Mouse (Mus musculus) testis, adult 2 months (tissue): ENCODE measurements around the gene Yrdc. TPM values are rescaled to one million over a fixed set of nuclear protein-coding genes. Genes with fewer than 3 reads are reported as not detected.

ENCODE experiments used
- H3K27ac ChIP-seq: fragments of 200-500 bp; 2 replicates; pipeline ENCODE4 v1.5.1; 2012; ENCODE audit warnings: low read depth, low read length; ENCODE audit not compliant: control insufficient read depth, insufficient read depth
- H3K27me3 ChIP-seq: fragments of 200-500 bp; 2 replicates; pipeline ENCODE4 v1.6.1; 2012; ENCODE audit warnings: mild to moderate bottlenecking, low read length, moderate library complexity; ENCODE audit not compliant: control insufficient read depth, insufficient read depth
- H3K36me3 ChIP-seq: fragments of 200-500 bp; 2 replicates; pipeline ENCODE4 v1.6.1; 2012; ENCODE audit warnings: mild to moderate bottlenecking, low read length; ENCODE audit not compliant: control insufficient read depth, insufficient read depth
- H3K4me1 ChIP-seq: fragments of 200-500 bp; 2 replicates; pipeline ENCODE4 v1.6.1; 2012; ENCODE audit warnings: low read length; ENCODE audit not compliant: control insufficient read depth, insufficient read depth
- H3K4me3 ChIP-seq: fragments of 200-500 bp; 2 replicates; pipeline ENCODE4 v1.5.1; 2012; ENCODE audit warnings: low read depth, mild to moderate bottlenecking, low read length, moderate library complexity, mixed read lengths; ENCODE audit not compliant: control insufficient read depth
- CTCF ChIP-seq: fragments of 200-500 bp; IDR thresholded peaks from 2 replicates; pipeline ENCODE4 v1.5.1; 2012; ENCODE audit warnings: low read depth, mild to moderate bottlenecking, inconsistent platforms, low read length, moderate library complexity; ENCODE audit not compliant: control insufficient read depth, insufficient read depth, insufficient replicate concordance
- POLR2A ChIP-seq: fragments of 200-500 bp; IDR thresholded peaks from 2 replicates; pipeline ENCODE4 v1.6.1; 2012; ENCODE audit warnings: low read depth, mild to moderate bottlenecking, inconsistent platforms, low read length, moderate library complexity; ENCODE audit not compliant: control insufficient read depth
- polyA plus RNA-seq: library from polyadenylated mRNA; depleted of rRNA; stranded (reverse); fragments of >200 nt; gene quantifications from 2 replicates; pipeline ENCODE4 v1.2.3, GENCODE M21; 2012

Gene Yrdc
- polyA plus RNA-seq, 1 experiment: 54.1 TPM

DNA sequence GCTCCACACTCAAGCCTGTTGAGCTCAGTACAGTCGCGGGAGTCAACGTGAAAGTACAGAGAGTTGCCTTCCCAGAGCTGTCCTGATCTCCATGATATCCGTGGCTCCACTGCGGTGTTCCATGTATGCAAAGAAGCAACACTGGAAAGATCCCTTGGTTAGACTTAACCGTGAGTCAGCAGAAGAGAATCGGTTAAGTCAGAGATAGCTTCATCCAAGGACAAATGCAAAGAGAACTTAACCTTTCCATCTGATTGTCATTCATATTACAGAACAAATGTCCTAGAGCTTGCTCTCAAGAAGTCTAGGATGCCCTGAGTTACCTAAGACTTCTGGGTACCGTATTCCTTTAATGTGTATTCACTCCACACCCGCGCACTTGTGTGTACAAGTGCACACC is 17.7 kb upstream of the Yrdc start:
- Histone ChIP-seq H3K27ac (no peak overlapping the region), H3K4me3 (no peak overlapping the region), H3K36me3 (peaks cover 1% of the 10 kb centered on the region), H3K4me1 (no peaks in the 10 kb centered on the region), H3K27me3 (no peaks in the 10 kb centered on the region)
- TF ChIP-seq CTCF (no peak), POLR2A (no peak)

DNA sequence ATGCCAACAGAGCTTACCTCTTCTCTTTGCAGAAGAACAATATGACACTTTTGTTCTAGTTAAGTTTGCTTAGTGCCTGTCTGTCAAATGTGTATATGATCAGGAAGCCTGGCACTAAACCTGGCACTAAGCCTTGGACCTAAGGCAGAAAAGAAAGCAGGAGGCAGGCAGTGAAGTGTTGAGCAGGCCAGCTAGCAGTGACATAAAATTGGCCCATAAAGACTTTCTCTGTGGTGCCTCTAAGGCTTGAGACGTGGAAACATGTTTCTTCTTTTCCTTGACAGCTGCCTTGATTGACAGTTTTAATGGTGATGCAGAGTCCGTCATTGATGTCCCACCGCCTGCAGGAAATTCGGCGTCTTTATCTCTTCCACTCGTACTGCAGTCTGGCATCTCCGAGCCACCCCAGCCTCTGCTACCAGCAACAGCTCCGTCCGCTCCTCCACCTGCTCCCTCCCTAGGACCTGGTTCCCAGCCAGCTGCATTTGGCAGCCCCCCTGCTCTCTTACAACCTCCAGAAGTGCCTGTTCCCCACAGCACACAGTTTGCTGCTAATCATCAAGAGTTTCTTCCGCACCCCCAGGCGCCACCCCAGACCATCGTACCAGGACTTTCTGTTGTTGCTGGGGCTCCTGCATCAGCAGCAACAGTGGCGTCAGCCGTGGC is 12.3 kb upstream of the Yrdc start:
- no peak overlapping the region for H3K27ac ChIP-seq
- no peak overlapping the region for H3K4me3 ChIP-seq
- H3K36me3 ChIP-seq: peaks cover 1% of the 10 kb centered on the region
- no peaks in the 10 kb centered on the region for H3K4me1 ChIP-seq
- no peak for TF ChIP-seq CTCF
- no peak for TF ChIP-seq POLR2A
- H3K27me3 ChIP-seq: no peaks in the 10 kb centered on the region

DNA sequence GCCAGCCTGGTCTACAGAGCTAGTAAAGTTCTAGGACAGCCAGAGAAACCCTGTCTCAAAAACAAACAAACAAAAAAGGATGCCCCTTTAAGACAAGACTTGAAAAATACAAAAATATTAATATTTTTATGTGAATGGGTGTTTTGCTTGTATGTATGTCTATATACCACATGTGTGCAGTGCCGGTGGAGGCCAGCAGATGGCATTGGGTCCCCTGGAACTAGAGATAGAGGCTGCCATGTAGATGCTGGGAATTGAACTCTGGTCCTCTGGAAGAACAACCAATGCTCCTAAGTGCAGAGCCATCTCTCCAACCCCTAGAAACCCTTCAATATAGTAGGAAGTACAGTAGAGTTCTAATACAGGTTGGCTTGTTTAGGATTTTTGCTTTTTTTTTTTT is 9.5 kb upstream of the Yrdc start:
- no peaks in the 10 kb centered on the region; the same call in none of the 2 replicates for H3K36me3 ChIP-seq
- no peaks in the 10 kb centered on the region for H3K4me1 ChIP-seq
- no peaks in the 10 kb centered on the region for H3K27me3 ChIP-seq
- H3K4me3 ChIP-seq: no peak overlapping the region
- TF ChIP-seq POLR2A: no peak
- TF ChIP-seq CTCF: peak; percentile 19; the same call in 1 of the 2 replicates
- no peak overlapping the region for H3K27ac ChIP-seq

DNA sequence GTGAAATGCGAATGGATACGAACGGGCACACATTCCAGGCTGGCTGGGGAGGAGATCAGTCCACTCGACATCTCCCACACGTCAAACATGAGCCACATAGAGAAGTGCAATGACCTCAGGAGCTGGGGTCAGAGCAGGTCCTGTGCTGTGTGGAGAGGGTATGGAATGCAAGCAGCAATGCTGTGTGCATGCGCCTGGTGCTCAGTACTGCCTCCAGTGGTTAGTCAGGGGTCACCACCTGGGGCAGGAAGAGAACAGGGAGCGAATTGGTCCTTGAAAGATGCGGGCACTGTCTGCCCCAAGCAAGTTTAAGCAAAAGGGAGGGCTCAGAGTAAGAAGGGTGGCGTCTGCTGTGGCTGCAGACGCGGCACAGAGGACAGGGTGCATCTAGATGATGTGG is 7.0 kb upstream of the Yrdc start:
- TF ChIP-seq POLR2A (no peak), CTCF (peak; percentile 81; the same call in 1 of the 2 replicates)
- H3K27me3 ChIP-seq: no peaks in the 10 kb centered on the region
- H3K27ac ChIP-seq: no peak overlapping the region
- peaks cover 3% of the 10 kb centered on the region; the same call in 1 of the 2 replicates for H3K4me1 ChIP-seq
- no peak overlapping the region for H3K4me3 ChIP-seq
- no peaks in the 10 kb centered on the region; the same call in none of the 2 replicates for H3K36me3 ChIP-seq

DNA sequence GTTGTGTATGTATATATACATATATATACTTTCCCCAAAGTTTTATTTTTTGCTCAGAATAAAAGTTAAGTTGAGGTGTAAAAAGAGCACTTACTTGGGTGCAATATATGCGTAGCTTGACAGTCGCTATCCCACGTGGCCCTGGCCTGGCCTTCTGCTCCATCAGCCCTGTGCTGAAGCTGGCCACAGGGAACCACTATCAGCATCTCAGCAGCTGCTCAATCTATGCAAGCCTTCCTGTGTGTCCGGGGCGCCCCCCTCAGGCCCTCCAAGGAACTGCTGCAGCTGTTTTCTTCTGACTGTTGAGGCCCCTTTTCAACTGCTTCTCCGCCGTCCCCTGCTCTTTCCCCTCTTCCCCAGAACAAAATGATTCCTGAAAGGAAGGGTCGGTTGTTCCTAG is 2.9 kb upstream of the Yrdc start:
- Histone ChIP-seq H3K27ac (no peak overlapping the region), H3K4me3 (no peak overlapping the region), H3K4me1 (peaks cover 15% of the 10 kb centered on the region), H3K36me3 (no peaks in the 10 kb centered on the region), H3K27me3 (no peaks in the 10 kb centered on the region)
- TF ChIP-seq CTCF (peak; percentile 72; the same call in 1 of the 2 replicates), POLR2A (no peak)

DNA sequence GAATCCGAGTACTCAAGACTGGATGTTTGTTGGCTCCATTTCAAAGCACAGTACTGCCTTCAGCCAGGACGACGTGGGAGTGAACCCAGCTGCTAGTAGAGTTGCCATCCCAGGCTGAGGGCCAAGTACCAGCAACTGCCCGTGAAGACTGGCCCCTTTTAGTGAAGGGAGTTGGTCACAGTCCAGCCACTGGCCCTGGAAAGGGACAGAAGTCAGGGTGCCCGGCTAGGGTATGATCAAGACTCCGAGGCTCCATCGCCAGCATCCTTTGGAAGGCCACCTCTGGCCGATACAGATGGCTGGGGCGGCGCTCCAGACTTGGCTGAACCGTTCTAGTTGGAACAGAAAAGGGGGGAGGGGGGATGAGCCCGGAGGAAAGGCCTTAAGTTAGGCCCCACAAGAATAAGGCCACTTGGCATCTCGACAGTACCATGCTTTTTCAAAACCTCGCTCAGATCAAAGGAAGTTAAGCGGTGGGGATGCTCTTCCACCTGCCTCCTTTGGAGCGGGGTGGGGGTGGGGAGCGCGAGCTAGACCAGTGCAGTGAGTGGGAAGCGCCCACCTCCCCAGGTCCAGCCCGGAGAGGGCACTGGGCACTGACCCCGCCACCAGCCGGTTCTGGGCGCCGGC is 733 bp upstream of the Yrdc start:
- peak overlapping the region; percentile 84 for H3K27ac ChIP-seq
- peak overlapping the region; percentile 99 for H3K4me3 ChIP-seq
- H3K27me3 ChIP-seq: no peaks in the 10 kb centered on the region
- TF ChIP-seq CTCF (no peak), POLR2A (peak; percentile 46; the same call in 1 of the 2 replicates)
- peaks cover 2% of the 10 kb centered on the region for H3K36me3 ChIP-seq
- peaks cover 15% of the 10 kb centered on the region for H3K4me1 ChIP-seq

DNA sequence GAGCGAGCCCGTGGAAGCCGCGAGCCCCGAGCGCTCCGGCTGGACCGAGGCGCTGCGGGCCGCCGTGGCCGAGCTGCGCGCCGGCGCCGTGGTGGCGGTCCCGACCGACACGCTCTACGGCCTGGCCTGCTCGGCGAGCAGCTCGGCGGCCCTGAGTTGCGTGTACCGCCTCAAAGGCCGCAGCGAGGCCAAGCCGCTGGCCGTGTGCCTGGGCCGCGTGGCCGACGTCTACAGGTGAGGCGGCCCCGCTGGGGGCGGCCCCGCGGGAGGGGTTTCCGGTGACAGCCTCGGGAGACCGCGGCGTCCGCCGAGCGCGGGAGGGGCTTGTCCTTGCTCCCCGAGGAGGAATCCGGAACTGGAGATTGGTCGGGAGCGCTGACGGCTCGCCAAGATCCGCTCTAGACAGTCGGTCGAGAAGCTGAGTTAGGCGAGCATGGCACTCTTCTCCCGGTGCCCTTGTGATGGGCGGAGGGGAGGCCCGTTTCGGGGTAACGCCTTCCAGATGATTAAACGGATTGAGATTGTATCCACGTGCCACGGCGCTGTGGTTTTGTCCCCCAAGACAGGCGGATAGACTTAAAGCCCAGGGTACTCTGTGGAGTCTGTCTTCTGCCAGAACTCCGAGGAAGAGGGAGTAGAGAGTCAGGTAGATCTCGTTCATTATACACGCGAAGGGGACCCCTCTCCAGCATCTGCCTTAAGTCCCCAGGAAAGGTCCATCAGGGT is 617 bp downstream of the Yrdc start, which contains the start of gene 1110065P20Rik:
Gene 1110065P20Rik, minus strand, starts transcription at position 264 of the 726 bp plus-strand sequence.
- TF ChIP-seq CTCF: no peak; the same call in 1 of the 2 replicates
- peak; percentile 55 for TF ChIP-seq POLR2A
- Histone ChIP-seq H3K36me3 (peaks cover 2% of the 10 kb centered on the region), H3K27me3 (no peaks in the 10 kb centered on the region), H3K4me1 (peaks cover 15% of the 10 kb centered on the region), H3K27ac (peak within 1 kb of the TSS; percentile 93), H3K4me3 (peak within 1 kb of the TSS; percentile 99)
